Mouse (Mus musculus): ENCODE results near the gene Gpc6. TPM values are rescaled to one million over a fixed set of nuclear protein-coding genes. Genes with fewer than 3 reads are reported as not detected.

Gpc6 gene
- polyA plus RNA-seq, 1 experiment from 2014 or later, result 31.2 TPM

DNA sequence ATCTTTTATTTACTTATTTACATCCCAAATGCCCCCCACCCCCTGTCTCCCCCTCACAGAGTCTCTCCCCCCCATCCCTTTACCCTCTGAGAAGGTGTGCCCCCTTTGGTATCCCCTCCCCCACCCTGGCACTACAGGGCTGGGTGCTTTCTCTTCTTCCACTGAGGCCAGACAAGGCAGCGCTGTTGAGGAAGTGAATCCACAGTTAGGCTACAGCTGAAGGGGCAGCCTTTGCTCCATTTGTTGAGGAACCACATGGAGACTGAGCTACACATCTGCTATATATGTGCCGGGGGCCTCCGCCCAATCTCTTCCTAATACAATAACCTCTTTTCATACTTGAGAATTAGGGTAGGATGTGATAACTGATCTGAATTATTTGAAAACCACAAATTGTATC, 791.2 kb downstream of the Gpc6 start:
- no peak for ATAC-seq (ENCODE audit: insufficient read depth, low FRiP score, low TSS enrichment)
- Histone ChIP-seq H3K27me3 (ENCODE audit: control insufficient read depth, insufficient read depth, low read length) (no peaks in the 10 kb centered on the region), H3K9me3 (ENCODE audit: control insufficient read depth, low read length) (no peaks in the 10 kb centered on the region), H3K9ac (ENCODE audit: low read length) (no peak overlapping the region), H3K4me2 (ENCODE audit: low read depth) (no peak overlapping the region), H3K36me3 (ENCODE audit: control insufficient read depth, insufficient read depth, low read length) (no peaks in the 10 kb centered on the region), H3K4me3 (ENCODE audit: low read depth, low read length) (no peak overlapping the region), H3K27ac (ENCODE audit: low read depth, low read length) (no peak overlapping the region), H3K4me1 (ENCODE audit: control insufficient read depth, insufficient read depth, low read length) (no peaks in the 10 kb centered on the region)
- WGBS, result 95% methylated on average over 3 of the region's 3 CpGs
- no peak for DNase-seq (ENCODE audit: low spot score)

DNA sequence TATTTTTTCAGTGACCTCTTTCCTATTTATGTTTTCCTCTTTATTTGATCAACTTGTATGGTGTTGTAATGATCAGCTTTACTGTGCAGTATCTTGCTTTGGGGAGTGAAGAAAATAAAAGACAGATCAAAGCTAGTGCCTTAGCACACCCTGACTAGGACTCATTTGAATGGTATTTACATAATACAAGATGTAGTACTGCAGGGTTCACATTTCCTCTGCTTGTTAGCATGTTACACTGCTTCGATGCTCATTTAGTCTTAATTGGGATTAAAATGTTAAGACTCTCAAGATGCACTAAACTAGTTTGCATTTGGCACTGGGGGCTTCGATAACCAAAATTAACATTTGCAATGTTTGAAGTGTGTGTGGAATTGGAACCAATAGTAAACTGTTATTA, 803.6 kb downstream of the Gpc6 start:
- no peaks in the 10 kb centered on the region for H3K36me3 ChIP-seq (ENCODE audit: control insufficient read depth, insufficient read depth, low read length)
- ATAC-seq (ENCODE audit: insufficient read depth, low FRiP score, low TSS enrichment) (no peak), DNase-seq (ENCODE audit: low spot score) (no peak)
- no peak overlapping the region for H3K9ac ChIP-seq (ENCODE audit: low read length)
- no peaks in the 10 kb centered on the region for H3K4me1 ChIP-seq (ENCODE audit: control insufficient read depth, insufficient read depth, low read length)
- H3K27ac ChIP-seq (ENCODE audit: low read depth, low read length), result no peak overlapping the region
- no peak overlapping the region for H3K4me3 ChIP-seq (ENCODE audit: low read depth, low read length)
- H3K9me3 ChIP-seq (ENCODE audit: control insufficient read depth, low read length), result no peaks in the 10 kb centered on the region
- WGBS, result 88% methylated on average over 2 of the region's 2 CpGs
- H3K27me3 ChIP-seq (ENCODE audit: control insufficient read depth, insufficient read depth, low read length), result no peaks in the 10 kb centered on the region
- no peak overlapping the region for H3K4me2 ChIP-seq (ENCODE audit: low read depth)

DNA sequence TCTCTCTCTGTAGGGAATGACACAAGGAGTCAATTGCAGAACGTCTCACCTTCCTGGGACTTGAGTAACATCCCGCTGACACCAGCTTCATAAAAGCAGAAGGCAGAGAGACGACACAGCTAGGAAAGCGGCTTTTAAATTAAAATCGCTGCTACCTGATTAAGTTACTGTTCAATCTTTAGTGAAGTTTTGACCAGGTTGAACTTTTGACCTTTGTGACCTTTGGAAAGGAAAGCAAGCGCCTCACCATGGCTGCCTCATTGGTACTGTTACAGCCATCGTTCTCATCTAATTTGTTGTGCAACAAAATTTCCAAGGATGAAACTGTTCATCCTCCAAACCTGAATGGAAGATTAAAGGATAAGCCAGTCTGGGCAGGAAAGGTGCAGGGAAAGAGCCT, 830.1 kb downstream of the Gpc6 start:
- Histone ChIP-seq H3K9ac (ENCODE audit: low read length) (no peak overlapping the region), H3K4me2 (ENCODE audit: low read depth) (no peak overlapping the region), H3K4me3 (ENCODE audit: low read depth, low read length) (no peak overlapping the region), H3K36me3 (ENCODE audit: control insufficient read depth, insufficient read depth, low read length) (no peaks in the 10 kb centered on the region), H3K4me1 (ENCODE audit: control insufficient read depth, insufficient read depth, low read length) (no peaks in the 10 kb centered on the region), H3K27me3 (ENCODE audit: control insufficient read depth, insufficient read depth, low read length) (no peaks in the 10 kb centered on the region), H3K27ac (ENCODE audit: low read depth, low read length) (no peak overlapping the region), H3K9me3 (ENCODE audit: control insufficient read depth, low read length) (no peaks in the 10 kb centered on the region)
- ATAC-seq (ENCODE audit: insufficient read depth, low FRiP score, low TSS enrichment), result no peak
- WGBS, result 86% methylated on average over 7 of the region's 7 CpGs
- no peak for DNase-seq (ENCODE audit: low spot score)

- Histone ChIP-seq H3K27ac (ENCODE audit: low read depth, low read length) (no peak overlapping the region), H3K36me3 (ENCODE audit: control insufficient read depth, insufficient read depth, low read length) (no peaks in the 10 kb centered on the region), H3K4me3 (ENCODE audit: low read depth, low read length) (no peak overlapping the region), H3K4me2 (ENCODE audit: low read depth) (no peak overlapping the region), H3K9me3 (ENCODE audit: control insufficient read depth, low read length) (no peaks in the 10 kb centered on the region), H3K27me3 (ENCODE audit: control insufficient read depth, insufficient read depth, low read length) (no peaks in the 10 kb centered on the region), H3K9ac (ENCODE audit: low read length) (no peak overlapping the region), H3K4me1 (ENCODE audit: control insufficient read depth, insufficient read depth, low read length) (no peaks in the 10 kb centered on the region)
- 88% methylated on average over 7 of the region's 7 CpGs for WGBS
- no peak for DNase-seq (ENCODE audit: low spot score)
- no peak for ATAC-seq (ENCODE audit: insufficient read depth, low FRiP score, low TSS enrichment)
These were observed 831.4 kb downstream of the Gpc6 start for GRCm38 (mm10) chr14:117756505-117756904.

- H3K4me3 ChIP-seq (ENCODE audit: low read depth, low read length), result no peak overlapping the region
- H3K36me3 ChIP-seq (ENCODE audit: control insufficient read depth, insufficient read depth, low read length), result no peaks in the 10 kb centered on the region
- H3K4me1 ChIP-seq (ENCODE audit: control insufficient read depth, insufficient read depth, low read length), result no peaks in the 10 kb centered on the region
- ATAC-seq (ENCODE audit: insufficient read depth, low FRiP score, low TSS enrichment) (no peak), DNase-seq (ENCODE audit: low spot score) (no peak)
- no peaks in the 10 kb centered on the region for H3K27me3 ChIP-seq (ENCODE audit: control insufficient read depth, insufficient read depth, low read length)
- no peaks in the 10 kb centered on the region for H3K9me3 ChIP-seq (ENCODE audit: control insufficient read depth, low read length)
- no peak overlapping the region for H3K27ac ChIP-seq (ENCODE audit: low read depth, low read length)
- H3K9ac ChIP-seq (ENCODE audit: low read length), result no peak overlapping the region
- WGBS, result 73% methylated on average over 6 of the region's 6 CpGs
- no peak overlapping the region for H3K4me2 ChIP-seq (ENCODE audit: low read depth)
These were observed 832.8 kb downstream of the Gpc6 start for GRCm38 (mm10) chr14:117757790-117758358.

DNA sequence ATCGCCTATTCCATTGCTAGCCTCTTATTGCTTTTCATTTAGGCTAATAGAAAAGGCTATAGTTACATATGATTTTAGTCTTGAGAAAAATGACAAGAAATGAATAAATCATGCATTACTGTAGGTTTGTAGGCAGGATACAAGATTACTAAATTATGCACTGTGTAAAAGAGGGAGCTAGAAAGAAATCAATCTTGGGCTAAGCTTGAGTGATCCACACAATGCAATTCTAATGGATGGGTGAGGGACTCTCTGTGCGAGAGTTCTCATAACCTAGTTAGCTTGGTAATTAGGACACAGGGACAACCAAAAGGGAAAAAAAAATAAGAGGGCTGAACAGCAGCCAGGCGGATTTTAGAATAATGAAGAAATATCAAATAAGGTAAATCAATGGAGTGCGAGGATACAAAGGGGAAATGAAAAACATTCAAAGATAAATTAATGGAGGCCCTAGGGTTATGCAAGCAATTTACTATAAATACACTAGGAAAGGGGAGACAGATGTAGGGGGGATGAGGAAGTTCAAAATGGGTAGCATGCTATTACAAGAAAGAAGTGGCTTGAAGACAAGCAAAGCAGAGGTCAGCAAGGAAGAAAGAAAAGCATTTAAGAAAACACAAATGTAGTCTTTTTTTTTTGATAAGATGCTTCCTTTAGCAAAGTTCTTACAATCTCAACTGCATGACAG, 835.9 kb downstream of the Gpc6 start:
- H3K9ac ChIP-seq (ENCODE audit: low read length), result no peak overlapping the region
- 82% methylated on average over 4 of the region's 4 CpGs for WGBS
- H3K4me3 ChIP-seq (ENCODE audit: low read depth, low read length), result no peak overlapping the region
- ATAC-seq (ENCODE audit: insufficient read depth, low FRiP score, low TSS enrichment), result no peak
- no peaks in the 10 kb centered on the region for H3K36me3 ChIP-seq (ENCODE audit: control insufficient read depth, insufficient read depth, low read length)
- H3K4me2 ChIP-seq (ENCODE audit: low read depth), result no peak overlapping the region
- H3K27me3 ChIP-seq (ENCODE audit: control insufficient read depth, insufficient read depth, low read length), result no peaks in the 10 kb centered on the region
- H3K4me1 ChIP-seq (ENCODE audit: control insufficient read depth, insufficient read depth, low read length), result no peaks in the 10 kb centered on the region
- no peak for DNase-seq (ENCODE audit: low spot score)
- H3K27ac ChIP-seq (ENCODE audit: low read depth, low read length), result no peak overlapping the region
- H3K9me3 ChIP-seq (ENCODE audit: control insufficient read depth, low read length), result no peaks in the 10 kb centered on the region

DNA sequence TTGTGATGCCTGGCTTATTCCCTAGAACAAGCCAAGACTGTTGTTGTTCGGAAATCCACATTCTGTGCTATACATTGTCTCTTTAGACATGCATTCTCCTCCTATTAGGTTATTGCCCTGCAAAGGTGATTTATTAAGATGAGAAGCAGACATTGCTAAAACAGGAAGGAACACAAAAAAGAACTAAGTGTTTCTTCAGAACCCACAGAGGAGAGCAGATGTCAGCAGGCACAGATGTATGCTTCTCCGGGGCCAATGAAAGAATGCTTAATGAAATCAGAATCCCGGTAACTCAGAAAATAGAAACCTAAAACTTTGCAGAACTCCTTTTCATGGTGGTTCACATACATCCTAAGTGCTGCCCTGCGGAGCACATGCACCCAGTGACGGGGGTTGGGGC, 837.8 kb downstream of the Gpc6 start:
- WGBS, result 48% methylated on average over 5 of the region's 5 CpGs
- ATAC-seq (ENCODE audit: insufficient read depth, low FRiP score, low TSS enrichment) (peak; percentile 82; the same call in 1 of the 2 replicates), DNase-seq (ENCODE audit: low spot score) (no peak)
- H3K27ac ChIP-seq (ENCODE audit: low read depth, low read length), result no peak overlapping the region
- H3K4me1 ChIP-seq (ENCODE audit: control insufficient read depth, insufficient read depth, low read length), result no peaks in the 10 kb centered on the region
- no peak overlapping the region for H3K4me2 ChIP-seq (ENCODE audit: low read depth)
- no peak overlapping the region for H3K4me3 ChIP-seq (ENCODE audit: low read depth, low read length)
- H3K9me3 ChIP-seq (ENCODE audit: control insufficient read depth, low read length), result no peaks in the 10 kb centered on the region
- H3K9ac ChIP-seq (ENCODE audit: low read length), result no peak overlapping the region
- no peaks in the 10 kb centered on the region for H3K36me3 ChIP-seq (ENCODE audit: control insufficient read depth, insufficient read depth, low read length)
- no peaks in the 10 kb centered on the region for H3K27me3 ChIP-seq (ENCODE audit: control insufficient read depth, insufficient read depth, low read length)

- Histone ChIP-seq H3K27ac (ENCODE audit: low read depth, low read length) (no peak overlapping the region), H3K9me3 (ENCODE audit: control insufficient read depth, low read length) (no peaks in the 10 kb centered on the region), H3K36me3 (ENCODE audit: control insufficient read depth, insufficient read depth, low read length) (no peaks in the 10 kb centered on the region), H3K4me2 (ENCODE audit: low read depth) (no peak overlapping the region), H3K9ac (ENCODE audit: low read length) (no peak overlapping the region), H3K4me3 (ENCODE audit: low read depth, low read length) (no peak overlapping the region), H3K4me1 (ENCODE audit: control insufficient read depth, insufficient read depth, low read length) (no peaks in the 10 kb centered on the region), H3K27me3 (ENCODE audit: control insufficient read depth, insufficient read depth, low read length) (no peaks in the 10 kb centered on the region)
- 84% methylated on average over 4 of the region's 4 CpGs for WGBS
- DNase-seq (ENCODE audit: low spot score), result no peak
- ATAC-seq (ENCODE audit: insufficient read depth, low FRiP score, low TSS enrichment), result no peak
These were observed 842.7 kb downstream of the Gpc6 start for GRCm38 (mm10) chr14:117767861-117768260.

DNA sequence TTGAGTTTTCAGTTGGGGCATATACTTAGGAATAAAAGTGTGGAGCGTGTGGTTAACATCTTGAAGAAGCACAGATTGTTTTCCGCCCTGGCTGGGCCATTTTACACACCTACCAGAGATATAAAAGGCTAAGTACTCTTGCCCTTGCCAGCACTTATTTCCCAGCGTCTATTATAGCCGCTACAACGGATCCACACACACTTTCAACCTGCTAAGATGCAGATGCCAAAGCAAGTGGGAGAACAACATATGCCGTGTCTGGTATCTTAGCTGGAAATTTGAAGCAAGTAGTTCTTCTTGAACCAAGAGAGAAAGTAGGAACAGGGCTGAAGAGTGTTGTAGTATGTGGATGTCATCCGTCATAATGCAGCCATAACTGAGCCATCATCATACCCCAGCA, 843.6 kb downstream of the Gpc6 start:
- no peak overlapping the region for H3K4me2 ChIP-seq (ENCODE audit: low read depth)
- no peaks in the 10 kb centered on the region for H3K9me3 ChIP-seq (ENCODE audit: control insufficient read depth, low read length)
- H3K27ac ChIP-seq (ENCODE audit: low read depth, low read length), result no peak overlapping the region
- no peak overlapping the region for H3K9ac ChIP-seq (ENCODE audit: low read length)
- WGBS, result 91% methylated on average over 7 of the region's 7 CpGs
- H3K4me3 ChIP-seq (ENCODE audit: low read depth, low read length), result no peak overlapping the region
- ATAC-seq (ENCODE audit: insufficient read depth, low FRiP score, low TSS enrichment), result no peak
- H3K36me3 ChIP-seq (ENCODE audit: control insufficient read depth, insufficient read depth, low read length), result no peaks in the 10 kb centered on the region
- no peaks in the 10 kb centered on the region for H3K27me3 ChIP-seq (ENCODE audit: control insufficient read depth, insufficient read depth, low read length)
- DNase-seq (ENCODE audit: low spot score), result no peak
- H3K4me1 ChIP-seq (ENCODE audit: control insufficient read depth, insufficient read depth, low read length), result no peaks in the 10 kb centered on the region
